Mouse (Mus musculus) mesoderm, embryonic 11.5 days (tissue): ENCODE measurements around the gene Snrpa1.

Experiments
- DNase-seq: peaks from one replicate; pipeline ENCODE4 v3.0.0-alpha.2; 2012; ENCODE audit warnings: low read depth, low spot score

The Snrpa1 gene

DNA sequence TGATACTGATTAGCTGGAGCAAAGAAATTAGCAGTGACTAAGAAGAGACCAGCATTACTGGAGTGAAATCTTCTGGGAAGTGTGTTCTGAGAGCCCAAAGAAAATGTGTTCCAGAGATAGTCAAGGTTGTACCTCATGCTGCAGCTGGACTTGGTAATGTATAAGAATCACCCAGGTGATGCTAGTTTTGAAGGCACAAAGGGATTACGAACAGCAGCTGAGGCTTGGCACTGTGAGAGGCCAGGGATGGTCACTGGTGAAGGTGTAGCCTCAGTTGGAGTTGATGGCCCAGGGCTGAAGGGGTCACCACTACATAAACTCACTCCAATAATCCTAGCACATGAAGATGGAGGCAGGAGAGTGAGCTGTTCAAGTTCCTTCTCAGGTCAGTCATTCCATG lies at the start of gene Snrpa1:
Snrpa1 (plus strand) TSS at position 301 of the 400 bp plus-strand sequence.
- no peak for DNase-seq

DNA sequence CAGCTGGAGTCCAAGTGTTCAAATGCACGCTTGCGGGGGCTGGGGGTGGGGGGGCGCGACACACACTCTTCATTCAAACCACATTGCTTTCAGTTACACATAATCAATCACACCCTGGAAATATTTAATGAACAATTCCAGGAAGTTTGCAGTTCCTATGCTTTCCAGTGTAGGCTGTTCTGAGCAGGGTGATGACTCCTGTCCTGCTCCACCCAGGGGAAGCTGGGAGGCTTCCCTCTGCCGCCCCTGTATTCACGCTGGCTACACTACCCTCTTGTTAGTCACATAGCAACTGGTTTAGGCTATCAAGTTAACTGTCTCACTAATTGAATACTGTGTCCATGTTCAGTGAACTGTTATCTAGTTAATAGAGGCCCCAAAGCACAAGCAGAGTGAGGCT lies 48.3 kb upstream of the Snrpa1 start:
- no peak for DNase-seq

DNA sequence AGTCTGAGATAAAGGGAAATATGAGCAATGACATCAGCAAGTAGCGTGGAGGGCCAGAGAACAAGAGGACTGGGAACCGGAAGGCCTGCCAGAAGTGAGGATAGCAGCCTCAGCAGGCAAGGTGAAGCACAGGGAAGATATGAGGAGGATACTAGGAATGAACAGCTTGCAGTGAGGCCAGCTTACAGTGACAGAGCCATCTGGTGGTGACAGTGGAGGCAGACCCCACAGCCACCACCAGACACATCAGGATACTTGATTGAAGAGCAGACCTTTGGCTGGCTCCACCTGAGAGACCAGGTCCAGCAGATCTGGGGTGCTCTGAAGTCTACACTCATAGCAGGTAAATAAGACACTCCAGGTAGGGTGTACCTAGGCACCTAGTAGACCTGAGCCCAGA lies 31.1 kb upstream of the Snrpa1 start:
- no peak for DNase-seq

DNA sequence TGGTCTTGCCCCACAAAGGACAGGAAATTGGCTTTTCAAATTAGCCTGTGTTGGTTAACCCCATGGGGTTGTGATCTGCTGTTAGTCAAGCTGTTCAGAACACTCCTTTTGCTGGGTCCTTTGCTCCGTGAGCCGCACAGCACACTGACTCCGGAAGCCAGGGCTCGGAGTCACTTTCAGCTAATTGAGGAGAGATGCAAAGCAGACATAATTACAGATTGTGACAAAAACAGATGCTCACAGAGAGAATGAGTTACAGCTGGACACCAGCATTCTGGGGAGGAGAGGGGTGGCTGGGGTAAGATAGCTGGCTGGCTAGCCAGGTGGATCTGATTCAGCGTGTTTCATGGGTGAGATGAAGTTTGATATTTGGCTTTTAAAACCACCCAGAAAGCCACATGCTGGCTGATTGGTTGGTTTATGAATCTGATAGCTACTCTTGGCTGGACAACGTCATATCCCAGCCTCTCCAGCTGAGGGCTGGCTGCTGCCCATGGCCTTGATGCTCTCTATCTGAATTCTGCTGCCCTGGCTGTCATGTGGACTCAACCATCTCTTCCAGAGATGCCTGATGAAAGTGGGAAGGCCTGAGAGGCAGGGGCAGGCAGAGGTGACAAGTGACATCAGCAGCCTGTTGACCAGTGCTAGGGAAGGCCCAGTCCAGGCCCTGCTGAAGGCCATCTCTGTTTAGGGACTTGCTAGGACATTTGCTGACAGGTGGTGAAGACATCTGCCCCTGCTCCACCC lies 29.9 kb upstream of the Snrpa1 start:
- DNase-seq = no peak

DNA sequence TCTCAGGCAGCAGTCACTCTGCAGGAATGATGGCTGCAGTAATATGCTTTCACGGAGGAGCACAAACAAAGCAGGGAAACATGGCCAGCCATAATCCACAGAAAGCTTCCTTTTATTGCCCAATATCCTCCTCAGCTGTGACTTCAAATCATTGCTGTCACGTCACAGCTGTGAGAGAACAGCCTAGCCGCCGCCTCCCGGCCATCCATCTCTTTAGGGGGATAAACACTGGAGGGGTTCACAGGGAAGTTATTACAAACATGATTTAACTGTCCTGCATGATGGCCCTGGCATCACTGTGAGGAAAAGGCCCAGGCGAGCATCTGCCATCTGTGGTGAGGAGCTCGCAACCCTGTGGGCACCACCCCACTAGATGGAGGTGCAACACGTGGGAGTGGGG lies 22.0 kb upstream of the Snrpa1 start:
- DNase-seq = no peak

DNA sequence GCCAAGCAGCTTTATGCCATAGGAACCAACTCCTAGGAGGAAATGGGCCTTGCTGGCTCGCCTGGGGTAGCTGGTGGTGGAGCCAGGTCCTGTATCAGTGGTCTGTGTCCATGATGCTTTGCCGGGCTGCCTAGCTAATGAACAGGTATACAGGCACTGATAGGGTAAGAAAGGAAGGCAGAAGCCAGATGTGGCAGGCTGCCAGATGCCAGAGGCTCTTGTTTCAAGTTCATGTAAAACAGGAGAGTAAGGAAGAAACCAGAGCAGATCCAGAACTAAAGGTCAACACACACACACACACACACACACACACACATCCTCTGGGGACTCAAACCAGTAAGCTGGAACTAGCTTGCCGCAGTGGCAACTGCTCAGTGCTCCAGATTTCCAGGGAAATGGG lies 20.5 kb upstream of the Snrpa1 start:
- no peak for DNase-seq

DNA sequence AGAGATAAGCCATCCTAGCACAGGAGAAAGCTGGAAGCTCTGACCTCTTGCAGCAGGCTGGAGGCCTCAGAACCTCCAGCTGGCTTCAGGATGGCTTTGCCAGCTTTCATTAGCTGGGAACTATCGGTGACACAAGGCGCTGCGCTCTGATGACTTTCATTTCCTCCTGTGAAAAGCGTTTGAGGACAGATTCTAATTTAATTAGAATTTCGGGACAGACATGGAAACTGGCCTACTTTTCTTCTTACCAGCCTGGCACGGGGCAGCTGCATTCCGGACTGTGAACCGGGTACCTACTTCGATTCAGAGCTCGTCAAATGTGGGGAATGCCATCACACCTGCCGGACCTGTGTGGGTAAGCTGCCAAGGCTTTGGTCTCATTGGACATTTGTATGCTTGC lies 20.1 kb upstream of the Snrpa1 start:
- no peak for DNase-seq

DNA sequence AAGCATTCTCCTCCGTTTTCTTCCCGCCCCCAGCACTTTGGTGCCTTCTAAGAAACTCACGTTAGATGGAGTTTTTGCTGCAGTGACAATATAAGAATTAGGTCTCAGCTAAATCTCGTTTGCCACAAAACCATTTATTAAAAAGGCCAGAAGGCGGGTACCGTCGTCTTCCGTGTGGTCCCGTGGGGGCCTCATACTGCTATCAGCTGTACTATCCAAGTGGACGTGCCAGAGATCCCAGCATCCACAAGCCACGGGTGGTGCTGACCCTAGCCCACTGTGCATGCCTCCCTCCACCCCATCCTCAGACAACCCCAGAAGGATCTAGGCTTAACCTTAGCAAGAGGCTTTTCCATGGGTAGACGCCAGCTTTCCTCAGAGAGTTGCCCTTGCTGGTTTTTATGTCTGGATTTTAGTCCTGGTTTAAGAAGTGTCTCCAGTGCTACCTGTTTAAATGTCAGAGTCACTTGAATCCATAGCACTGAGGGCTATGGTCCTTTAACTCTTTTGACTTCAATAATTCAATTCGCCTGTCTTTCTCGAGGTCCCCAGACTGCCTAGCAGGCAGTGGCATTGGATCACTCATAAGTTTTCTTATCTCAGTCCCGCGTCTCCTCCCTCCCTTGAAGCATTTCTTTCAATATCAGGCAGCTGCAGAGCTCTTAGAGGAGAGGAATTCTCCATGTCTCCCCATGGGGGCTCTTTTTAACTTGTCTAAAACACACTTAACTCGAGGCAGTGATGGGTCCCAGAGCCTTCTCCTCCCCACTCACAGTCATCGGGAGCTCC lies 18.6 kb upstream of the Snrpa1 start:
- no peak for DNase-seq

DNA sequence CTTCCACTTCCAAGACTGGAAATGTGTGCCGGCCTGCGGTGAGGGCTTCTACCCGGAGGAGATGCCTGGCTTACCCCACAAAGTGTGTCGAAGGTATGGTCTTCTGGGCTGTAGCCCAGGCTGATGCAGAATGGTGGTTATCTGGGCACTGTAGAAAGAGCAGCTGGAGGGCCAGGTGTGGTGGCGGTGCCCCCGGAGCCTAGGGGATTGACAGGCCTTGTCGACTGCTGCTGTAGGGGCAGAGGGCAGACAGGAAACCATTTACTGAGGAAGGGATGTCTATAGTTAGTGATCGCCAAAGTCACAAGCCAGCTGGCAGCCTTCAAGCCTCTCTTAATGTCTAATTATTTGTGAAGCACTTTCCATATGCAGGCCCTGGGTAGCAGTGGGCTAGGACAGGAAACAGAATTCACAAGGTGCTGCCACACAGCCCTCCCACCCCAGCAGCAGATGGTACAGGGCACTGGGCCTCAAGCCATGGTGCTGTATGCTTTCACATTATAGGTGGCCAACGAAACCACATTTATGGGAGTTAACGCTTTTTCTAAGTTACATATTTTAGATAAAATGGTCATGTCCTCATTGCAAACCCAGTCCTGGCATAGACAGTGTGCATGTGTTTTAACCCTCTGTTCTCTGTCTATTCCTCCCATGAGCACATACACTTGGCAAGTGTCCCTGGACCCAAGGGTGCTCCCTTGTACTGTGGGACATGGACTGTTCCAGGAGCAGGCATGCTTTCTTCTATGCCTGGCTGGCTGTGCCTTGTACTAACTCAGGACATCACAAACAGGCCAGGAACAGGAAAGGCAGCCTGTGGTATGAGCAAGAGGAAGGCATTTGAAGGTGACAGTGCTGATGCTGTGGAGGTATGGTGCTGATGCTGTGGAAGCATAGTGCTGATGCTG lies 15.0 kb upstream of the Snrpa1 start, which contains the start of gene Gm45213:
Gm45213 (plus strand) TSS at position 51 of the 908 bp plus-strand sequence.
- DNase-seq = no peak

DNA sequence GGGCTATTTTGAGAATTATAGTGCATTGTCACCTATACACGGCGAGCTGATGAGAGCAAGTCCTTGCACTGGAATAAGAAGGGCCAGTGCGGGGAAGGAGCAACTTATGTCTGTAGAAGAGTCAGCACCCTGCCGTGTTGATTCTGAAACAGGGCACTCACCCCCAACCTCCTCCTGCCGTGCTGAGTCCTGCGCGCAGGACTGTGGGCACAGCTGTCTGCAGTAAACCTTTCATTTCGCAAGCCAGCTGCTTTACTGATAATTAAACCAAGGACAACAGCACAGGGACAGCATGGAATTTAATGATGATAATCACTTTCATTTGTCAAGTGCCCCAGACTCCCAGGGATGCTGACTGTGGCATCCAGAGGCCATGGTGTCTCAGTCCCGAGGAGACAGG lies 14.2 kb upstream of the Snrpa1 start:
- DNase-seq = peak; percentile 22

DNA sequence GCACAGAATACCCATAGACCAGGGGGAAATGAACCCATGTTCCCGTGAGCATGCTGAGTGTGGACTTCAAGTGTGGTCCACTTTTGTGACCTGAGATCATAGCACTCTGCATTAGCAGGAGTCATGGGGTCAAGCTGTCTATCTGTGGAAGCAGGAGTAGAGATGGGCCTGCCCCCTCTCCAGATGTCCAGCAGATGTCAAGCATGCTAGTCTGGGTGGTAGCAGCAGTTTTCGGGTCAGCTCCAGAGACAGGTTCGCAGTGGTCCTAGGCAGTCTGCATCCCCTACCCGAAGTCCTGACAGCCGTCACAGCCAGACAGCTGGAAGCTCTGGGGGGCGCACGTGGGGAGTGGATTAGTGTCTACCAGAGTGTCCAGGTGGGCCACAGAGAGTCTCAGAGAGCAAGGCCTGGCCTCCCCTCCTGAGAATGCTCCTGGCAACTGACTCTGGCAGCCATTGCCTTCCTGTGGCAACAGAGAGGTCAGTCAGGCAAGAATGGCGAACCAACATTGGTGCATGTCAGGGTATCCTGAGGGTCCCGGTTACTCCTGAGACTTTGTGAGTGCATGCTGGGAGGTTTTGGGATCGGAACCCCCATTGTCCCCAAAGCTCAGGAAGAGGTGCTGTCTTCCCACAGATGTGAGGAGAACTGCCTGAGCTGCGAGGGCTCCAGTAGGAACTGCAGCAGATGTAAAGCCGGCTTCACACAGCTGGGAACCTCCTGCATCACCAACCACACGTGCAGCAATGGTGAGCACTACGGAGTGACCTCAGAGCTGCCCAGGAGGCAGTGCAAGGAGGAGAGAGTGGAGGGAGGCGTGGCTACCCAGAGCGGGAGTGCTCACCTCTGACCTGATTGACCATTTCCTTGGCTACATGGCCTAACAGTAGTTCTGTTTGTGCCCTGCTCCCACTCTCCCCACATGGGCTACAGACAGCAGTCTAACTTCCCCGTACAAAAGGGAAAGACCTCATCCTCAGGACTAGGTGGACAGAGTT lies 11.6 kb upstream of the Snrpa1 start:
- DNase-seq = peak; percentile 50

DNA sequence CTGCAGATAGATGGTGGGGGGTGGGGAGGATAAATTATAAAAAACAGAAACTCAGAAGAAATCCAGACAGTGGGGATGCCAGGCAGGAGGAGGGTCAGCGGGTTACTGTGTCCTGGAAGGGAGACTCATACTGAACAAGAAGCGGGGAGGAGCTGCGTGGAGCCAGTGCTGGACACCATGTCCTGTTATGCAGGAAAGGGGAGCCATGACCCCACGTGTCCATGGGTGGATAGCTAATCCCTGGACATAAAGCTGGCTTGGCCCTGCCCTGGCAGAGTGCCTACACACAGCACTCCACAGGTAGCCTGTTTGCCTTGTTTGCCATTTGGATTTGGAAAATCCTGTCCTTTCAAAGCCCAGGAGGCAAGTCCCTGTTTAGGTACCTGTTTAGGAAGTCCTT lies 10.8 kb upstream of the Snrpa1 start:
- no peak for DNase-seq

DNA sequence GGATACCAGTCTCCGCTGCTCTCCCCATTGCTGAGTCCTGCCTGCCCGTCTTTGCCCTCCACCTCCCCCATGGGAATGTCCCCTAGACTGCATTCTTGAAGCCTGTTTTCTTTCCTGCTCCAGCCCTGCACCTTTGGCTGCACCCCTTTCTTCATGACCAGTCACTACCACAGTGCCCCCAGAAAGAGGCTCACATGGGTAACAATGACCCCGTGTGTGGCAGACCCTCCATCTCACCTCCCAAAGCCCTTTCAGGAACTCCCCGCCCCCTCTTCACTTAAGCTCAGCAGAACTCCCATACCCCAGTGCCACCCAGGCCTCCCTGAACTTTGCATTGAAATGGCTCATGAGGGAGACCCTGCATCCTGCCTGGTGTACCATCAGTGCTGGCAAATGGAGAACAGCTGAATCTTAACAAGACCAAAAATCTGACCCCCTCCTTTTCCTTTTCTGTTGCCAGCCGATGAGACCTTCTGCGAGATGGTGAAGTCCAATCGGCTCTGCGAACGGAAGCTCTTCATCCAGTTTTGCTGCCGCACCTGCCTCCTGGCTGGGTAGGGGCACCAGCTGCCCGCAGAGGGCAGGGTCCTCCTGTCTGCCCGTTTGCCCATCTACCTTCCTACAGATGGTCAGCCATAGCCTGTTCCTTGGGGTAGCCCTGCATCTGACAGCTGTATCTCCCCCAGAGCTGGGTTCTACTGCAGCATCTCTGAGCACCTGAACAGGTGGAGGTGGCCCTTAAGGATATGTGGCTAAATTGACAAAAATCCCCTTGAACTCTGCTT lies 10.2 kb upstream of the Snrpa1 start:
- DNase-seq = no peak

DNA sequence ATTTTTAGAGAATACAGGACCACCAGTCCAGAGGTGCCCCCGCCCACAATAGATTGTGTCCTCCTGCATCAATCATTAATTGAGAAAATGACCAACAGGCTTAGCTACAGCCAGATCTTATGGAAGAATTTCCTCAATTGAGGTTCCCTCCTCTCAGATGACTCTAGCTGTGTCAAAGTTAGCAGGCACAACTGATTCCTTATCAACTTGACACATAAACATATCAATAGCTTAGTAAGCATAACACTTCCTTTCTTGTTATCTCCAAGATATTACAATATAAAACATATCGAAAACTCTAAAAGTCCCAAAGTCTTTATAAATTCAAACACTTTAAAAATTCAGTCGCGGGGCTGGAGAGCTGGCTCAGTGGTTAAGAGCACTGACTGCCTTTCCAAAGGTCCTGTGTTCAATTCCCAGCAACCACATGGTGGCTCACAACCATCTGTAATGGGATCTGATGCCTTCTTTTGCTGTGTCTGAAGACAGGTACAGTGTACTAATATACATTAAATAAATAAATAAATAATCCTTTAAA lies 4.8 kb upstream of the Snrpa1 start:
- no peak for DNase-seq

DNA sequence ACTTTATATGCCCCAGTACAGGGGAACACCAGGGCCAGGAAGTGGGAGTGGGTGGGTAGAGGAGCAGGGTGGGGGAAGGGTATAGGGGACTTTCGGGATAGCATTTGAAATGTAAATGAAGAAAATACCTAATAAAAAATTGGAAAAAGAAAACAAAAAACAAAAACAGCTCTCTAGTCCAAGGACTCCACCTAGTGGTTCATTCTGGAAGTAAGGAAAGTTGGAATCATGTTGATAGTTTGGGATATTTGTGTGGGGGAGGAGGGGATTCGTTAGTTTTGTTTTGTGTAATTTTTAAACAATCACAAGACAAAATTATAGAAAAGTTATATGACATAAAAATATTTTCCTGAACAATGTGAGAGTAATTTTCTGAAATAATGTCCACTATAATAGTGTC lies 3.4 kb upstream of the Snrpa1 start:
- peak; percentile 50 for DNase-seq

DNA sequence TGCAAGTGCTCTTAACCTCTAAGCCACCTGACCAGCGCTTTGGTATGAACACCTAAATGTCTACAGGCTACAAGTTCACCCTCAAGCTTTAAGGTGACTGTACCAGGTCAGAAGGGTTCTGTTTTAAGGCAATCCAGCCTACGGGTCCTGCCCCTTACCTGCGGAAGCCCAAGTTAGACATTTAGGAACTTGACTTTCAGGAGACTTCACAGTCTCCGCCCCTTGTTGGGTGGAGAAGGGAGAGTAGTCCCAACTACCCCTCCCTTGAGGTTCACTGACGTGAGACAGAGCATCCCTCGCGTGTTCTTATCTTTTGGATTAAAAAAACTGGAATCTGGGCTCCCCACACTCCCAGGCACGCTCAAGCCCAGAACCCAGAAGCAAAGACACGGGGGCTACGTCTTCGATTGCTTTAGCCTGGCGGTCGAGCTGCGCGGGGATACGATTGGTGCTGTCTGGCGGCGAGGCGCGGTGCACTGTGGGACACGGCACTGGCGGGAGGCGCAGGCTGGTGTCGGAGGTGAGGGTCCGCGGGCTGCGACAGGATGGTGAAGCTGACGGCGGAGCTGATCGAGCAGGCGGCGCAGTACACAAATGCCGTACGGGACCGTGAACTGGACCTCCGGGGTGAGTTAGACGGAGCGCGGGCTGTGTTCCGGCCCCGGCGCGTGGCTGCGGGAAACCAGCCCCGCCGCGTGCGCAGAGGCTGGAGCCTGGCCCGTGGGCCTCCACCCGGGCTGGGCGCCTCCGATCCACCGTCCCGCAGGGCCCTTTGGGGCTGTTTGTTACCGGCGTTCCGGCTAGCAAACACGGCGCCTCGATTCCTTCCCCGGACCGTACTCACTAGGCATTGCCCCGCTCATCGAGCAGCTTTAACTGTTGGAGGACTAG lies 1.5 kb downstream of the Snrpa1 start:
- DNase-seq = peak; percentile 89

DNA sequence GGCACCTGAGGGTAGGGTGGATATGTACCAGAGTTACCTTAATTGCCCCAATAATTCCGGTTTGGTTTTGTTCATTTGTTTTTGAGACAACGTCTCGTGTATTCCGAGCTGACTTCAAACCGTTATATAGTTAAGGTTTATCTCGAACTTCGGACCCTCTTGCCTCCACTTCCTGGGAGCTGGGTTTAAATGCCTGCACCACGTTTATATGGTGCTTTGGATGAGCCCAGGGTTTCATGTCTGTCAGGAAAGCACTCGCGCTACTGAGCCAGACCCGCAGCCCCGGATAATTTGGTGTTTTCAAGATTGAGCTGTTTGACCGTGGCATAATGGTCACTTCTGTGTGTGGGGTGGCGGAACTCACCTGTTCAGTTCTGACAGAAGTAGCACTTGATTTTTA lies 2.3 kb downstream of the Snrpa1 start:
- no peak for DNase-seq

DNA sequence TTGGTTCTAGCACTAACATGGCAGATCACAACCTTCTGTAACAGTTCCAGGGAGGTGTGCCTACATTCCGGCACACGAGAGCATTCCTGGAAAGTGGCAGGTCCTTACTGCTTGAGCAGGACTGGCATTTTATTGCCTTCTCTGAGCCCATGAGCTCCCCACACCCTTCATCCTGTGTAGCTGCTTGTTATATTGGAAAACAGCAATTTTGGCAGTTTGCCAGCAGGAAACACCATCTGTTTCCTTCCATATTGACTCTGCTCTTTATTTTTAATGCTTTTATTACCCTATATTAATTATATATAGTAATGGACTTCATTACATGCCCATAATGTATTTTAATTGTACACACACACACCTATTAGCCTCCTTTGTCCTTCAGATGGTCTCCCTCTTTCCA lies 17.6 kb downstream of the Snrpa1 start:
- no peak for DNase-seq
